Mouse (Mus musculus) spleen, postnatal 4 days (tissue): Measurements from ENCODE around the gene Ppm1m.

ENCODE experiments used
- DNase-seq, 2 experiments: peaks; one replicate each; pipeline ENCODE4 v3.0.0; 2022; ENCODE audit warnings: low spot score in 2 of 2

Gene Ppm1m

DNA sequence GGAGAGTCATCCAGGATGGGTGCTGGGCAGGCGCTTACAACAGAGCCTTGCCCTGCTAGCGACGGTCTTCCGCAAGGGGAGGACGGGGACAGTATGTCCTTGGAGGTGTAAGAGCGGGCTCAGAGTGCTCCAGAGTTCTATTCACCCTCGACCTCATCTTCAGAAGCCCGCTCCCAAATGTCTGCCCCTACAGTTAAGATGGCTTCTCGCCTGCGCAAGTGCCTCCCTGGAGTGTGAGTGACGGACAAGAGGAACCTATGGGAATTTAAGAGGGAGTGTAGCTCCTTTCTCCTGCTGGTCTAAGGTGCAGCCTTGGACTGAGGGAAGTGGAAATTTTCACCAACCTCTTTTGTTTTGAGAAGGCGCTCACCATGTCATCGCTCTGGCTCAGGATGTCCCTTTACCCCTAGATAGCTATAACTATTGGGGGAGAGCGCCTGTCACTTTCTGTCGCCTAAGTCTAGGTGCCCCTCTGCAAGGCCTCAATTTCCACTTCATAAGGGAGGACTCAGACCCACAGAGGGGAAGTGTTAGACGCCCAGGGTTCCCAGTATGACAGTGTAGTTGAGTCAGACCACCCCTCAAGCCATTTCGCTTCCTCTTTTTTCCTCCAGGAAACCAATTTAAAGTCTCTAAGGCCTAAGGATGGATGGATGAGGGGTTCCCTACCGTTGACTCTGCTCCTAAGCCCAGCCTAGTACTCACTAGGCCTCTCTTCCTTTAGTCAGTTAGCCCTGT lies at the start of gene Ppm1m:
Gene Ppm1m, minus strand, starts transcription at position 212 of the 738 bp plus-strand sequence.
- DNase-seq, result no peak

- DNase-seq, result no peak
Observed at GRCm38 (mm10) chr9:106242813-106243488, 43.4 kb upstream of the Ppm1m start.

GRCm38 (mm10) chr9:106241541-106242164 lies 42.1 kb upstream of the Ppm1m start:
- DNase-seq, result no peak

DNA sequence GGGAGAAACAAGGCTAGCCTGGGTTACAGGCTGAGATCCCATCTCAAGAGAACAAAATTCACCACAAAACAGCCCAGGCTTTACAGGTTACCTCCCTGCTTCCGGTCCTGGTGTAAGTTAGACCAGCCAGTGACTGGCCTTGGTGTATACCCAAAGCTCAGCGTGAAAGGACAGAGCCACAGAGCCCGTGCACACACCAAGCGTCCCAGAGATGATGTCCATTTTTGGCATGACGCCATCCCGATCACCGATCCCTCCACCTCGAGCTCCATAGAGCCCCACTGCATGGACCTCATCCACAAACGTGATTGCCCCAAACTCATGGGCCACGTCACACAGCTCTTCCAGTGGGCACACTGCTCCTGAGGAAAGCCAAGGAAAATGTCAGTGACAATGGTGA lies 38.3 kb upstream of the Ppm1m start:
- no peak for DNase-seq

GRCm38 (mm10) chr9:106237401-106237800 lies 37.9 kb upstream of the Ppm1m start:
- no peak for DNase-seq

- no peak for DNase-seq
Observed at GRCm38 (mm10) chr9:106236818-106237211, 37.3 kb upstream of the Ppm1m start.

GRCm38 (mm10) chr9:106236156-106236817 lies 36.7 kb upstream of the Ppm1m start:
- DNase-seq, result no peak

DNA sequence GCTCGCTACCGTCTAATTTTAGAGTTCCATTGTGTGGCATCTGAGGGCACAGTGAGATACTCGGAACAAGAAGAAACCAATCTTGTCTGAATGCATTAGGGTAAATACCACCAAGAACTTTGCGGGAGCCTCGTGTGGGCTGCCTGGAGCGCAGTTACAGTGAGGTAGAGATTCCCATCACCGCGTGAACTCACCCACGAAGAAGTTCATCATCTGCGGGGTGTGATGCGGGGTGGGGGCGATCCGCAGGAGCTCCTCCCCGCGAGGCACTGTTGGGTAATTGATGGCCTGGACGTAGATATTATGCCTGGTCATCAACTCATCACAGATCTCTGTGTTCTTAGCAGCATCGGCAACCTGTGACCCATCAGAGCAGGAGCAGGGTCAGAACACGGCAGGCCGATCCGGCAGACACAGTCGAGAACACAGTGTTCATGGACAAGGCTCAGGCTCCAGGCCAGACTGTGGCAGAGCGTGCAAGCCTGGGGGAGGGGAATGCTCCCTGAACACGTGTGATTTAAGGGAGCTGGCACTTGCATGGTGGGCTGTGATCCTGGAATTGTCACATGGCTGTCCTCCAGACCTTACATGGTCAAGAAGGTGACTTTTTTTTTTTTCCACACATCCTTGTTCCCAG lies 35.8 kb upstream of the Ppm1m start:
- no peak for DNase-seq

DNA sequence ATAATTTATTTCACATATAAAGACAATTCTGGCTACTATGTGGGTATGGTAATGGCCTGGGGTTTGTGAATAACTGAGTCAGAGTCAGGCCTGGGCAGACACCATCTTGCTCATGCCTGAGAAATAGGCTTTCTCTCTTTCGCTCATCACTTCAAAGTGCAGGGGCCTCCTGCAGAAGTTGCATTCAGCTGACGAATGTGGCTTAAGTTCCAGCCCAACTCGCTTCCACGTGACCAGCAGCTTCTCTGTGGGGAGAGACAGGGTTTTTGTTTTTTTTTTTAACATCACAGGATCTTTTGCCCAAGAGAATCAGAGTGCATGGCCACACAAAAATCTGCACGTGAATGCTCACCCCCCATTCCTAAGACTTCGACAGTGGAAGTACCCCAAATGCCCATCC lies 34.4 kb upstream of the Ppm1m start:
- DNase-seq, result no peak

DNA sequence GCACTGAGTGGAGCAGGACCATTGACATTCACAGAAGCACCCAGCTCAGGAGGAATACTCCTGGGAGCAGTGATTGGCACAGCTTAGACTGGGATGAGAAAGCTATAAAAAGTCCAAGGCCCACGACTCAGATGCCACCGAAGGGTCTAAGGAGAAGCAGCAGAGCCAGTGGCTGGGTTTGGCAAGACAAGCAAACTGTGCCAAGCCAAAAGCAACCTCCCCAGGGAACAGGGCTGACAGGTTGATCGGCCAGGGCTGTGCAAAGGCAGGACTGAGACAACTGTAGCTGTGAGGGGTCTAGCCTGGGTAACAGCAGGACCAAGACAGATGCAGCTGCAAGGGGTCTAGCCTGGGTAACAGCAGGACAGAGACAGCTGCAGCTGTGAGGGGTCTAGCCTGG lies 33.4 kb upstream of the Ppm1m start:
- no peak for DNase-seq

DNA sequence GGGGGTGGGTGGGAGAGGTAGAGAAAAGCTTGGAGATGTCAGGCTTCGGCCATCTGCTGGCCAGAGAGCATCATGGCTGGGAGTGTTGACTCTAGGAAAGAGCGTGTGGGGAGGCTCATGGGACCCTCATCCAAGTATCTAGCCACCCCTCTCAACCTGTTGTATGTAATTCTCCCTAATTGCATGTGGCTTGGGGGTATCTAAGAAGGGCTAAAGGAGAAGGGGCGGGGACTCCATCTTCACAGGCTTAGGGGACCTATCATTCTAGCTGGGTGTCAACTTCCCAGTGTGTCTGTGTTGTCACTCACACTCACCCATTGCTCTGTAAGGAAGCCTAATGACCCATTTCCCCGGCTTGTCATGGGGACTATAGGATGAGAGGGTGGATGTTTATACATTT lies 32.3 kb upstream of the Ppm1m start:
- no peak for DNase-seq

- no peak for DNase-seq
Observed at GRCm38 (mm10) chr9:106231220-106231619, 31.7 kb upstream of the Ppm1m start.

- no peak for DNase-seq
Observed at GRCm38 (mm10) chr9:106230734-106231106, 31.2 kb upstream of the Ppm1m start.

- DNase-seq, result no peak
Observed at GRCm38 (mm10) chr9:106230051-106230733, 30.6 kb upstream of the Ppm1m start.

- no peak for DNase-seq
Observed at GRCm38 (mm10) chr9:106227790-106228429, 28.4 kb upstream of the Ppm1m start.

GRCm38 (mm10) chr9:106226151-106226682 lies 26.7 kb upstream of the Ppm1m start:
- DNase-seq, result no peak

DNA sequence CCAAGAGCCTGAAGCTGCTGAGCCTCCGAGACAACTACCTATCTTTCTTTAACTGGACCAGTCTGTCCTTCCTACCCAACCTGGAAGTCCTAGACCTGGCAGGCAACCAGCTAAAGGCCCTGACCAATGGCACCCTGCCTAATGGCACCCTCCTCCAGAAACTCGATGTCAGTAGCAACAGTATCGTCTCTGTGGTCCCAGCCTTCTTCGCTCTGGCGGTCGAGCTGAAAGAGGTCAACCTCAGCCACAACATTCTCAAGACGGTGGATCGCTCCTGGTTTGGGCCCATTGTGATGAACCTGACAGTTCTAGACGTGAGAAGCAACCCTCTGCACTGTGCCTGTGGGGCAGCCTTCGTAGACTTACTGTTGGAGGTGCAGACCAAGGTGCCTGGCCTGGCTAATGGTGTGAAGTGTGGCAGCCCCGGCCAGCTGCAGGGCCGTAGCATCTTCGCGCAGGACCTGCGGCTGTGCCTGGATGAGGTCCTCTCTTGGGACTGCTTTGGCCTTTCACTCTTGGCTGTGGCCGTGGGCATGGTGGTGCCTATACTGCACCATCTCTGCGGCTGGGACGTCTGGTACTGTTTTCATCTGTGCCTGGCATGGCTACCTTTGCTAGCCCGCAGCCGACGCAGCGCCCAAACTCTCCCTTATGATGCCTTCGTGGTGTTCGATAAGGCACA lies 26.1 kb upstream of the Ppm1m start:
- no peak for DNase-seq

DNA sequence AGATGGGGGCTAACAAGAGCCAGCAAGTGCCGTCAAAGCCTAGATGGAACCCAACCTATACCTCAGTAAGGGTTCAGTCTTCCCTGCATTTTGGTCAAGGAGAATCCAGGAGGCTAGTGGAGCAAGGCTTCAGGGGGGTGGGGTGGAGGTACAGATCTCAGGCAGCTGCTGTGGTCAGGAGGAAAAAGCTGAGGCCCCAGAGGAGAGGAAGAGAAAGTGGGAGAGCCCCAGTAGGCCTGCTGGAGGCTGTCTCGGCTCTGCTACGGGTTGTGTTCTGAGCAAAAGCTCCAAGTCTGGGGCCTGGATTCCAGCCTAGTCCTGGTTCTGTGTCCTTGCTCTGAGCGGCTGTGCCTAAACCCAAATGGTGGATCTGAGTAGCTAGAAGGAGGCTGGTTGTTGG lies 23.4 kb upstream of the Ppm1m start:
- no peak for DNase-seq

DNA sequence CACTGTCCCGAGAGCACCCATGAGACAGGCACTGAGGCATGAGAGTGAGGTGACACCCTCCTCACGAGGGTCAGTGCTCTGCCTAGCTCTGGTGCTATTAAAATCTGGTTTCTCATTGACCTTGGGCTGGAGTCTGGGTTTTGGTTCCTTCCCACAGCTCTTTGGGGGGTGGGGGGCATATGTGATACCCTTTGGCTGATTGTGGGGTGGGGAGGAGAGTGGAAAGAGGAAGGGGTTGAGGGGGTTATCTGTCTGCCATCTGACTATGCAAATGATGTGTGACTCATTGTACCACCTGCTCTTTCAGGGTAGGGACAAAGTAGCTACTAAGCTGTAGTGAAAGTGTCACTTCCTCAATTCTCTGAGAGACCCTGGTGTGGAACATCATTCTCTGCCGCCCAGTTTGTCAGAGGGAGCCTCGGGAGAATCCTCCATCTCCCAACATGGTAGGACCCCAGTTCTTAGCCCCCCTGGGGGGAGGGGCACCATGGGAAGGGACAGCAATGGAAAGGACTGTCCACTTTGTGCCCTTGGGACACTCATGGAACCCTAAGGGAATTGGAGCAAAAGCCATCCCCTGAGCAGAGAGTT lies 22.8 kb upstream of the Ppm1m start, which contains the start of gene Tlr9:
Gene Tlr9, plus strand, starts transcription at position 338 of the 591 bp plus-strand sequence.
- no peak for DNase-seq
